8 mouse cellular contexts compared by ENCODE assay signal in the genomic region with DNA sequence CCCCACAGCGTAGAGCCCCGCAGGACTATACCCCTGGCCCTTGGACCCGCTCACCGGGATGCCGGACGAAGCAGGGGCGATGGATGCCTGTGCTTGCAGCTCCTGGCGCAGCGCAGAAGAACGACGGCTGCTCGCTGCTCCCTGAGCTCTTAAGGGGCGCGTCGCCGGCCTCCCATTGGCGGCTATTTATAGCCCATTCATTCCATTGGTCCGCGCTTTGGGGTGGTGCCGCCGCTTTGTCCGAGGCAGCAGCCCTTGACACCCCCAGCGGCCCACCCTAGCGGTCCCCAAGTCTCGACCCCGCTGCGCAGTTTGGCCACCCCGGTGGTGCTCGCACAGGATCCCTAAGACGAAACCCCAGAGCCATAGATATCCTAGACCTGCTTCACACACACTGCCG. TPM values are rescaled to one million over a fixed set of nuclear protein-coding genes. Genes with fewer than 3 reads are reported as not detected.
DNase-seq lines count a peak whose midpoint lies in the region; ATAC-seq and TF ChIP-seq lines count a peak whose summit lies in the region.

A gene (minus strand): TSS at position 163 of the 400 bp plus-strand sequence.

- H3K4me1 ChIP-seq in cortical plate, adult 2 months (ENCODE audit: control insufficient read depth, insufficient read depth, low read length), result no peaks in the 10 kb centered on the region; the same call in 1 of the 2 replicates

- peak within 1 kb of the TSS; percentile 97 for H3K27ac ChIP-seq in cortical plate, adult 2 months (ENCODE audit: insufficient read depth, low read length)

- H3K4me3 ChIP-seq in cortical plate, adult 2 months (ENCODE audit: insufficient read depth, low read length), result peak within 1 kb of the TSS; percentile 99

- no peak for ATAC-seq in erythroid progenitor cell, adult 5-6 weeks (replicated peaks; ENCODE audit: low FRiP score, poor library complexity, severe bottlenecking)

- no peak for TF ChIP-seq CTCF in cortical plate, adult 2 months (IDR thresholded peaks at IDR 0.05; ENCODE audit: extremely low read depth, insufficient read depth, low read length)

- DNase-seq in adrenal gland, postnatal 10 days, result peak; percentile 86
- peak; percentile 81 for DNase-seq in gastrocnemius, postnatal 25 days
- DNase-seq in induced T-regulatory cell, adult 2 months (ENCODE audit: low read depth), result peak; percentile 71
- DNase-seq in left cerebral cortex, adult 11 months (ENCODE audit: low spot score), result peak; percentile 90
- DNase-seq in lung, postnatal 10 days, result peak; percentile 86
- peak; percentile 91 to 94 for DNase-seq in right cerebral cortex, adult 2 months (ENCODE audit: low spot score in 2 of 2)

- peak; percentile 100 for TF ChIP-seq POLR2A in cortical plate, adult 2 months (IDR thresholded peaks at IDR 0.05; ENCODE audit: extremely low read depth, insufficient read depth, low read length)

RNA-seq across cellular contexts. Expression of the gene that starts here (rescaled TPM):
- 10 to 100 TPM; 46.2 to 53.1 TPM for total RNA-seq in adrenal gland, postnatal 10 days (2021)
- 3,152 and 3,325 TPM in 2 replicates for polyA plus RNA-seq in cortical plate, adult 2 months (2012; rRNA removed)
- total RNA-seq in gastrocnemius, postnatal 25 days (2021), result 10 to 100 TPM; 14.9 to 15.6 TPM
- total RNA-seq in erythroid progenitor cell, adult 5-6 weeks (2015; ENCODE audit: low replicate concordance), result 2.5 and 9.4 TPM in 2 replicates
- total RNA-seq in erythroid progenitor cell, adult 5-6 weeks (2017; ENCODE audit: low replicate concordance), result 5.2 and 10.0 TPM in 2 replicates
